Mouse (Mus musculus) heart, adult 2 months (tissue): Measurements from ENCODE around the gene Ghitm.

Experiments used
- CTCF ChIP-seq: fragments of 200-600 bp; IDR thresholded peaks from 2 replicates; pipeline ENCODE4 v1.8.1; 2022; ENCODE audit warnings: antibody characterized with exemption, mild to moderate bottlenecking, moderate library complexity
- EP300 ChIP-seq: fragments of 200-500 bp; IDR thresholded peaks from 2 replicates; pipeline ENCODE4 v1.6.1; 2011; ENCODE audit warnings: low read depth, low read length, control low read depth; ENCODE audit not compliant: insufficient read depth
- POLR2A ChIP-seq: fragments of 200-500 bp; IDR thresholded peaks from 2 replicates; pipeline ENCODE4 v1.6.1; 2011; ENCODE audit warnings: mild to moderate bottlenecking, low read depth, low read length, control low read depth; ENCODE audit not compliant: insufficient read depth

GRCm38 (mm10) chr14:37164392-37165032, 29.4 kb upstream of the Ghitm start:
- TF ChIP-seq POLR2A, result no peak
- TF ChIP-seq CTCF, result no peak
- TF ChIP-seq EP300, result no peak
